Mouse (Mus musculus) lung, postnatal 0 days (tissue): ENCODE measurements at regions not wholly inside any gene's neighbourhood (a gene's known extent, or its start where the extent isn't known, plus 50 kb on each side); places are given as distances from the start of the nearest gene placed in this dataset.

Experiments used
- CTCF ChIP-seq: IDR thresholded peaks from 2 replicates; pipeline ENCODE4 v1.5.1; 2016; ENCODE audit warnings: antibody characterized with exemption, mild to moderate bottlenecking
- EP300 ChIP-seq: IDR thresholded peaks from 2 replicates; pipeline ENCODE4 v1.6.1; 2016; ENCODE audit warnings: antibody characterized with exemption, mild to moderate bottlenecking, control low read depth

DNA sequence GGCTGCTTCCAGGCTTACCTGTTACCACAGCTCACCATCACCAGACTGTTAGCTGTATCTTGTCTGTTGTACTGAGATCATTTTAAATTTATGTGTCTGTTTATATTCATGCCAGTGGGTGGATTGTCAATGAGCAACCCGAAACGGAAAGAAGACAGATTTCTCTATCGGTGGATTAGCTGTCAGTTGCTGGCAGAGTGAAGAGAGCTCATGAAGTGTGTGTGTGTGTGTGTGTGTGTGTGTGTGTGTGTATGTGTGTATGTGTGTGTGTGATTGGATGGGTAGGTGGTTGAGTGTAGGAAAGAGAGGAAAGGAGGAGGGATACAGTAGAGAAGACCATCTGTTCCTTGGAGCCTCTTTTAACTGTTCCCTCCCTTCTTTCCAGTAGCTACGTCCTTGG lies 223.3 kb upstream of the Gm10131 start:
- TF ChIP-seq CTCF = no peak
- no peak for TF ChIP-seq EP300
